Mouse (Mus musculus): ENCODE data around the gene Olfr356. TPM values are rescaled to one million over a fixed set of nuclear protein-coding genes. Genes with fewer than 3 reads are reported as not detected.

Gene Olfr356
- total RNA-seq (2021), result not detected
- long read RNA-seq, experiment 1, result 0 reads
- long read RNA-seq, experiment 2, result 0 reads

GRCm38 (mm10) chr2:36936821-36937220, at the start of gene Olfr356:
Gene Olfr356 (plus strand): TSS chr2:36937121.
- DNase-seq (ENCODE audit: low spot score in 2 of 2), result no peak

- DNase-seq (ENCODE audit: low spot score in 2 of 2), result no peak
These were observed 44.1 kb upstream of the Olfr356 start, which contains the start of gene Olfr353 for GRCm38 (mm10) chr2:36892836-36893235. Gene Olfr353 (minus strand): TSS chr2:36892936.

- no peak for DNase-seq (ENCODE audit: low spot score in 2 of 2)
These were observed 39.8 kb upstream of the Olfr356 start for GRCm38 (mm10) chr2:36897114-36897513.

DNA sequence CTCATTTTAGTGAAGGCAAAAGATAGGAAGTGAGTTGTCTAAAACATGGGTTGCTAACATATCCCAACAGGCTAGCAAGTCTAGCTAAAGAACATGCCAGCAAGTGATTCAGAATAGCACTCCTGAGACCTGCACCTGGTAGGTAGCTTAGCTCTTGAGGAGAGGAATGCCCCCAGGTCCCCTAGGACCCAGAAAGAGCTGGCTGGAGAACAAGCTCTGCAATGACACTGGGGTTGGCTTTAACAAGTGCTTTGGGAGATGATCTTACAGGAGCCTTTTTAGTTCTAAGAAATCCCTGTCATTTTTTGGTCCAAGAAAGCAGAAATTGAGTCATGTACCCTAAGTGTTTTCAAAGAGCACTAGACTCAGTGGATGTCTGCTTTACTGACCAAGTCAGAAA, 31.5 kb upstream of the Olfr356 start, which contains the start of gene Olfr354:
Gene Olfr354, plus strand, starts transcription at position 301 of the 400 bp plus-strand sequence.
- DNase-seq (ENCODE audit: low spot score in 2 of 2), result no peak

DNA sequence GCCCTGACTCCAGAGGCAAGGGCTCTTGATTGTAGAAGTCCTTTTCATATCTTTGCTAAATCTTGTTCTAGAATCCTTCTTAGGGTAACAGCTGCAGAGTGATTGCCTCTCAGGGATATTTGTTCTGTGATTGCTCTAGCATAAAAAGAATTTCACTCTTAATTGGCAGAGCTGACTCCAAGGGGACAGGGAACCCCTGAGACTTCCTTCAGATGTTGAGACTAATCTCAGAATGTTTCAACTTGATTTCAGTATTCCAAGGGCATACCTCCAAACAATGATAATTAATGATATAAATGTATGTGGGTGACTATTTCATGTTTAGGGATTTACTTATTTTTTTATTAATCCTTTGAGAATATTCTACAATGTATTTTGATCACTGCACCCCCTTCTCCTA, 8.1 kb upstream of the Olfr356 start, which contains the start of gene Olfr355:
Gene Olfr355, minus strand, starts transcription at position 101 of the 400 bp plus-strand sequence.
- DNase-seq (ENCODE audit: low spot score in 2 of 2), result no peak

Other genes starting within 250 kb of the Olfr356 start
- not detected for gene Olfr347, start 205.2 kb upstream of the Olfr356 start, total RNA-seq (2021)
- gene Olfr348, start 152.8 kb upstream of the Olfr356 start, total RNA-seq (2021), result not detected
- not detected for gene Olfr50, start 146.6 kb upstream of the Olfr356 start, total RNA-seq (2021)
- gene Olfr3, start 120.1 kb upstream of the Olfr356 start, total RNA-seq (2021), result not detected
- not detected for gene Olfr350, start 90.8 kb upstream of the Olfr356 start, total RNA-seq (2021)
- under 1 TPM; 0.12 TPM for gene Olfr351, start 74.5 kb upstream of the Olfr356 start, total RNA-seq (2021)
- not detected for gene Olfr352, start 68.7 kb upstream of the Olfr356 start, total RNA-seq (2021)
- gene Olfr353, start 44.2 kb upstream of the Olfr356 start, total RNA-seq (2021), result not detected
- not detected for gene Olfr354, start 31.4 kb upstream of the Olfr356 start, total RNA-seq (2021)
- gene Olfr355, start 8.2 kb upstream of the Olfr356 start, total RNA-seq (2021), result not detected
- not detected for gene Olfr357, start 56.7 kb downstream of the Olfr356 start, total RNA-seq (2021)
- not detected for gene Olfr358, start 72.2 kb downstream of the Olfr356 start, total RNA-seq (2021)
- gene Olfr360, start 128.6 kb downstream of the Olfr356 start, total RNA-seq (2021), result not detected
- gene Olfr361, start 152.2 kb downstream of the Olfr356 start, total RNA-seq (2021), result not detected
- gene Olfr362, start 180.8 kb downstream of the Olfr356 start, total RNA-seq (2021), result not detected
- gene Olfr364-ps1, start 202.2 kb downstream of the Olfr356 start, total RNA-seq (2021), result not detected

Data from layer of hippocampus, postnatal 14 days (tissue).